Mouse (Mus musculus) lung, postnatal 14 days (tissue): ENCODE measurements around the gene Tspan32.

Experiments used
- DNase-seq: peaks from one replicate; pipeline ENCODE4 v3.0.0; 2021

Tspan32 gene

DNA sequence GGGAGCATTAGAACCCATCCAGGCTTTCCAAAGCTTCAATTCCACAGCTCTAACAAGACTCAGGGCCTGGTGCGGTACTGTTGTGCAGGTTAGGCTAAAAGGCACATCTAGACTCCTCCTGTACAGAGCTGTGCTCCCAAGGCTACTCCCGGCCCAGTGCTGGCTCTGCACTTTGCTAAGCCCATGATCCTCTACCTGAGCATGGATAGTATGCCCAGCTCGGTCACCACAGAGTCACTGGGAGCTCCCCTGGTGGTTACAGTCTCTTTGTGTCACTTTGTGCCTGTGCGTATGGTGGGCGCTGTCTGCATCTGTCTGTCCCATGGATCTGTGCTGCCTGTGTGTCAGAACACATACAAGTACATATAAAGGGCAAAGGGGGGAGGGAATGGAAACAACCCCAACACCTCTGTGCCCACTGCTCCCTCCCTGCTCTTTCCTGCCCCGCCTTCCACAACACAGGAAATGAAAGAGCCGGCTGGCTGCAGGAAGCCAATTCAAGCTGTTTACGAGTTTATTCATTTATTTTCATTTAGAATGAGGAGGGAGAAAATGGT lies 3.6 kb downstream of the Tspan32 start:
- peak; percentile 67 for DNase-seq

- DNase-seq, result peak; percentile 60
Measured at GRCm38 (mm10) chr7:143008996-143009665, 4.3 kb downstream of the Tspan32 start.

DNA sequence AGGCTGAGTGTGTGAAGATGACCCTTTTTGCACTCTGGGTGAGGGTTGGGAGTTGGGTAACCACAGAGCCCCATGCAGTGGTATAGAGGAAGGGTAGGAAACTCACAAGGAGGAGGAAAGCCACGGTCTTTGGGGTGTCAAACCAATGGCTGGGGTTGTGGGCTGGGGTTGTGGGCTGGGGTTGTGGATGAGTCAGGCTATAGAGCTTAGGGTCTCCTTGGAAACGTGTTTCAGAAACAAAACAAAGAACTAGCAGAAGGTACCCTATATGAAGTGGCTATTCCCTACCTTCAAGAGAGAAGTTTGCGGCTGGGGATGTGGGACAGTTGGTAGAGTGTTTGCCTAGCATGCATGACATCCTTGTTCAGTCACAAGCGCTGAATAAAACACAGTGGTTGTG lies 5.2 kb downstream of the Tspan32 start:
- DNase-seq, result peak; percentile 19

DNA sequence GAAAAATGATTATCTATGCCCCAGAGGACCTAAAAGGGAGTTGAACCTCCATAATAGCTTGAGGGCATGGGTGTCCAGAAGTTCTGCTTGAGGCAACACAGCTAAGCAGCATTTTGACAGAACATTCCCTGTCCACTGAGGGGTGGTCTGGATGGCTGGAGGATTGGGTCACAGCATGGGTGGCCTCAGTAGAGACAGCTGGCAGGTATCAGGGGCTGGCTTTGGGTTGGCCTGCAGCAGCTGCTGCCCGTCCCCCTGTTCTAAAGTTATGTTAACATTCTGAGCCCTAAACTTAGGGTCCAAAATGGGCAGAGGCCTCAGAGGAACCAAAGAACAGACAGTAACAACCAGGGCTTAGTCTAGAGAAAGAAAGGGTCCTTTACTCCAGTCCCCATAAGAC lies 6.4 kb downstream of the Tspan32 start:
- no peak for DNase-seq

DNA sequence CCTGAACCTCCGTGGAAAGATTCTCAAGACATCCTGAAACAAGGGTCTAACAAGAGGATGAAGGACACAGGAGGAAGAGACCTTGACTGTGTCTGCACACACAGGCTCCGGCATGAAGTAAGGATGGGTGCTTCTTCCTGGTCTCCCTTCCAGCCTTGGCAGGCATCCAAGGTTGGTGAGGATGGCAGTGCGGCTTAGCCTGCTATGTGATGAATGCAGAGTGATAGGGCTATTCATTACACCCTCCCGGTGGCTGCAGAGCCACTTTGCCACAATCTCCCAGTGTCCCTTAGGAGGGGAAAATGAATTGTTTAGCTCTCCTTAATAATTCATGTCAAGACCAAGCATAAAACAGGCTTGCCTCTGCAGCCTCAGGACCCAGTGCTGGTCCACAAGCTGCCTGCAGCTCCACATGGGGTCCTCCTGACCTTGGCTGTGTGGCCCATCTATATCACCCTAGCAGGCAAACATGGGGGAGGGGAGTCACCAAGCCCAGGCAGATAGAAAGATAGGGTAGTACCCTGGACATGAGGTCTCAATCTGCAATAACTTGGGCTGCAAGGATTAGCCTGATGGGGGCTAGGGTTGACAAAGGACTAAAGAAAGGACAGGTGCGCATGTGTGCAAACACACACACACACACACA lies 7.5 kb downstream of the Tspan32 start:
- peak; percentile 23 for DNase-seq

- DNase-seq, result peak; percentile 67
Measured at GRCm38 (mm10) chr7:143013420-143014178, 8.8 kb downstream of the Tspan32 start.

DNA sequence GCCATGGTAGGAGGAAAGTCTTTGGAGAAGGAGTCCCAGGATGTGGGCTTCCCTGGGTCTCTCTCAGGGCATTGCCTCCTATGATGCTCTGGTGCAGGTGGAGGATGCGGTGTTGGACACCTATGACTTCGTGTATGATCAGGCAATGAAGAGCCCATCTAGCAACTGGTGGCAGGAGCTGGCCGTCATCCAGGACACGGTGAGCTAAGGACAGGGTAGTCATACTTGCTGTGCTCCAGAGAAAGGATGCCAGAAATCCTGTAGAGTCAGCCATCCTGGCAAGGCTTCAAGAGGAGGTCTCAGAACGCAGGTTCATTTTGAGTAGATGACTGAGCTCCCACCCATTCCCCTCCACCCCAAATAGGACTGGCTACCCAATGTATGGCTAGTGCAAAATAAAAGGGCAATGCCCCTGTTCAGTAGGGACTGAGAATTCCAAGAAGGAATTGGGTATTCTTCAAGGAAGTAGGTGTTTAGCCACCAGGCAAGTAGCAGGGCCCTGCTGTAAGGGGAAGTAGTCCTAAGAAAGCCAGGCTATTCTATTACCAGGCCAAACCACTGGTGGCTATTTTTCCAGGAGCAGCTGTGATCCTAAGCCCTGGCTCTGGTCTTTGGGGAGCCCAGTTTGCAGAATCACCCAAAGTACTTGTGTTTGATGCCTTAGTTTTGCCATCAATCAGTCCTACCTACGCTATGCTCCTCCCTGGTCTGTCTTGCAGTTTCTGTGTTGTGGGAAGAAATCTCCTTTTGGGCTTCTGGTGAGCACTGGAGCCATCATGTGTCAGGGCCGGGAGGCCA lies 10.2 kb downstream of the Tspan32 start:
- DNase-seq, result no peak

- DNase-seq, result peak; percentile 80
Measured at GRCm38 (mm10) chr7:143015755-143016423, 11.0 kb downstream of the Tspan32 start.

GRCm38 (mm10) chr7:143016424-143017142 lies 11.7 kb downstream of the Tspan32 start:
- DNase-seq, result no peak

DNA sequence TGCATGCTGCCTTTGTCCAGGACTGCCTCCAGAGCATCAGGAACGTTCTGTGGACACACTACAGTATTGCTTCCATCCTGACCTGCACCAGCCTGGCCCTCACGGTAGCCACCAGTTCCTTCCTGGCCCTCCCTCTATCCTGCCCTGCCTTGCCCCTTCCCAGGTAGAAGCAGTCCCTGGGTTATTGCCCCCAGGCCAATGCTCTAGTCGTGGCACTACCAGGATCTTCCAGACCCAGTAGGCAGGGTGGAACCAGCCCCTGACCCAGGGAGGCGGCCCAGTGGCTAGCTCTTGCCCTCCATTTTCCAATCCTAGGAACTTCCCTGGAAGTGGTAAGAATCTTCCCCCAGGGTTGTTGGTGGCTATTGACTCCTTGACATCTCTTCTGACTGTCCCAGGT lies 12.3 kb downstream of the Tspan32 start:
- DNase-seq, result no peak

- no peak for DNase-seq
Measured at GRCm38 (mm10) chr7:143020040-143020439, 15.2 kb downstream of the Tspan32 start.

- no peak for DNase-seq
Measured at GRCm38 (mm10) chr7:143020764-143021163, 15.9 kb downstream of the Tspan32 start.

DNA sequence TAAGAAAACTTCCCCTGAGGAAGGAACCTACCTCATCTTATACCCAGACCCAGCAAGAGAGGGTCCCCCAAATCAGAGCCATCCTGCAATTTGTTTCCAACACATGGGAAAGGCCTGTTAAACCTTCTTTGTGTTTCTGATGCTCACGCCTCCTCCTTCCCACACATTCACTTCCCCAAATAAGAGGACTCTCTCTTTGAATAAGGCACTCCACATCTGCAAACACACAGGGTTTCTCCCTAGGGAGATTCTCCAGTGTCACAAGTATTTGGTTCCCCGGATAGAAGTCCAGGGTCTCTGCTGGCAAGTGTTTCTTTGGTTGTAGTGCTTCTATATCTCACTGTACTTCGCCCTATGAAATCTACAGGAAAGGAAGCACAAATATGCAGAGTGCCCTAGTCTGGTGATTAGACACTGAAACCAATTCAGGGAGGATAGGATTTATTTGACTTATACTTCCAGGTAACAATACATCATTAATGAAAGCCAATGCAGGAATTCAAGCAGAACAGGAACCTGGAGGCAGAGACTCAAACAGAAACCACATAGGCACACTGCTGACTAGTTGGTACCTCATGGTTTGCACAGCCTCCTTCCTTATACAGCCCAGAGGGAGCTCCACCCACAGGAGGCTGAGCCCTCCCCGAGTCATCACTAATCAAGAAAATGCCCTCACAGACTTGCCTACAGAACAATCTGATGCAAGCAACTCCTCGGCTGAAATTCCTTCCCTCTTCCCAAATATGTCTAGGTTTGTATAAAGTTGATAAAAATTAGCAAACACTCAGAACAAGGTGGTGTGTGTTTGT lies 16.7 kb downstream of the Tspan32 start:
- no peak for DNase-seq

DNA sequence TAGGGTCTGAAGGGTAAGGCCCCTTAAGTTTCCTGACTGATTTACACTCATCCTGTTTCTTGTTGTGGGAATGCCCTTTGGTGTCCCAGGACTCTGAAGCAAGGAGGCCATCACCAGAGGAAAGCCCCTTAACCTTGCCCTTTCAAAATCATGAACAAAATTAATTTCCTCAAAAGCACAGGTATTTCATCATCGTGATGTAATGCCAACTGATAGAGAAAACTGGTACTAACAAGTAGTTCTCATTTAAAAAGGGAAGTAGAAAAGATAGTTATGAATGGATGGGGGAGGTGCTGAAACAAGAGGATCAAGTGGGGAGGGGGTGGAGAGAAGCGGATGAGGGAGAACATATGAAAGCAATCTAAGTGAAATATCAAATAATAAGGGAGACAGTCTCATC lies 18.7 kb downstream of the Tspan32 start:
- no peak for DNase-seq

GRCm38 (mm10) chr7:143024293-143024692 lies 19.4 kb downstream of the Tspan32 start:
- DNase-seq, result no peak

- no peak for DNase-seq
Measured at GRCm38 (mm10) chr7:143025496-143025895, 20.6 kb downstream of the Tspan32 start.

DNA sequence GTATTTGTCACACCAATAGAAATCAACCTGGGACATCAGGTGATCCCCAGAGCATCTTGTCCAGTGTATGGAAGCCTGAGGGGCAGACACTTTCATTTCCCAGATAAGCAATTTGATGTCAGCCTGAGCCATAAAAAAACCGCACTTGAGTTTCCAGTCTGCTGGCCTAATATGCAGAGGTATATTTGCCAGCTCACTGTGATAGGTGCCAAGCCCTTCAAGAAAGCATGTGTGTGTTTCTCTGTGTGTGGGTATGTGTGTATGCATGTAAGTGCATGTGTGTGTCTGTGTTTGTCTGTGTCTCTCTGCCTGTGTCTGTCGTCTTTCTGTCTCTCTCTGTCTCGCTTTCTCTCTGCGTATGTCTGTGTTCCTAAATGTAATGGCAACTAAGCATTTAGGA lies 22.4 kb downstream of the Tspan32 start:
- no peak for DNase-seq

- no peak for DNase-seq
Measured at GRCm38 (mm10) chr7:143031816-143032215, 27.0 kb downstream of the Tspan32 start.

DNA sequence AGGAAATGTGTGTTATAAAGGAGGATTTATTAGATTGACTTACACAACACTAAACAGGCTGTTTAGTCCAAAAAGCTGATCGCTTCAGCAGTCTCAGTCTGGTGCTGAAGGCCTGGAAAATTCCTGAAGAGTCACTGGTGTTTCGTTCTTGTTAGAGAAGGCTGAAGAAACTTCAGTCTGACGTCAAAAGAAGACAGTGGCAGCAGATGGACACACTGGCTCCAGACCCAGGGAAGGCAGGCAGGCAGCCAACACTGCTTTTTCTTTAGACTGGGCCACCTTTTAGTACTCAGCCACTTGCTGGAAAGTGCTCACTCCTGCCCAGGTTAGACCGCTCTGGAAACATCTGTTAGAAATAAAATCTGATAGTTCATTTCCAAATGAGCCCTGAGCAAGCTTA lies 28.7 kb downstream of the Tspan32 start:
- peak; percentile 65 for DNase-seq

- DNase-seq, result no peak
Measured at GRCm38 (mm10) chr7:143034112-143034511, 29.3 kb downstream of the Tspan32 start.
